Mouse (Mus musculus): ENCODE results near the gene Rab5a. TPM values are rescaled to one million over a fixed set of nuclear protein-coding genes. Genes with fewer than 3 reads are reported as not detected.
"Not testable (repeated sequence)": the region's sequence is repeated elsewhere in the genome, so short reads cannot be mapped to it uniquely, and the experiment has no call there.

Gene Rab5a
- polyA plus RNA-seq, 1 experiment: 3.4 TPM

DNA sequence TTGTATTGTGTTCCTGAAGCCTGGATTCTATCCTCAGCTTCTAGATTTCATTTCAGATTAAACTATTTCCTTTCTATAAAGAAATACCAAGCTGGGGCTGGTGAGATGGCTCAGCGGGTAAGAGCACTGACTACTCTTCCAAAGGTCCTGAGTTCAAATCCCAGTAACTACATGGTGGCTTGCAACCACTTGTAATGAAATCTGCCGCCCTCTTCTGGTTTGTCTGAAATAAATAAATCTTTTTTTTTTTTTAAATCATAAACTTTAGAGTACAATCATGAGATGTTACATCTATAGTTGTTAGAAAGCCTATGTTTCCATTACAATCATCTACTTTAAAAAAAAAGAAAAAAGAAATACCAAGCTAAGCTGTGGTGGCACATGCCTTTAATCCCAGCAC is 23.9 kb downstream of the Rab5a start:
- Histone ChIP-seq H3K36me3 (ENCODE audit: control insufficient read depth, insufficient read depth, low read length) (peaks cover 16% of the 10 kb centered on the region), H3K27me3 (ENCODE audit: control insufficient read depth, insufficient read depth, low read length) (no peaks in the 10 kb centered on the region), H3K27ac (ENCODE audit: insufficient read depth, low read length) (no peak overlapping the region), H3K4me3 (ENCODE audit: extremely low read depth, insufficient read depth, insufficient read length) (no peak overlapping the region), H3K4me1 (ENCODE audit: control insufficient read depth, insufficient read depth, insufficient read length) (no peaks in the 10 kb centered on the region)
- DNase-seq (ENCODE audit: low read depth in 1 of 2, low spot score in 2 of 2): no peak
- TF ChIP-seq POLR2A (IDR thresholded peaks at IDR 0.05; ENCODE audit: low read depth, low read length) (no peak), CTCF (IDR thresholded peaks at IDR 0.05; ENCODE audit: extremely low read depth, insufficient read depth, insufficient read length, insufficient replicate concordance) (no peak)
- 96% methylated on average over 2 of the region's 2 CpGs for WGBS

- no peak overlapping the region for H3K27ac ChIP-seq (ENCODE audit: insufficient read depth, low read length)
- no peak overlapping the region for H3K4me3 ChIP-seq (ENCODE audit: extremely low read depth, insufficient read depth, insufficient read length)
- DNase-seq (ENCODE audit: low read depth in 1 of 2, low spot score in 2 of 2): no peak
- H3K27me3 ChIP-seq (ENCODE audit: control insufficient read depth, insufficient read depth, low read length): no peaks in the 10 kb centered on the region
- H3K36me3 ChIP-seq (ENCODE audit: control insufficient read depth, insufficient read depth, low read length): peaks cover 1% of the 10 kb centered on the region; the same call in 1 of the 2 replicates
- no peak for TF ChIP-seq POLR2A (IDR thresholded peaks at IDR 0.05; ENCODE audit: low read depth, low read length)
- 91% methylated on average over 2 of the region's 2 CpGs for WGBS
- H3K4me1 ChIP-seq (ENCODE audit: control insufficient read depth, insufficient read depth, insufficient read length): no peaks in the 10 kb centered on the region
These were observed 33.4 kb downstream of the Rab5a start for GRCm38 (mm10) chr17:53512311-53512951.

GRCm38 (mm10) chr17:53519364-53519763 is 40.3 kb downstream of the Rab5a start:
- H3K4me3 ChIP-seq (ENCODE audit: extremely low read depth, insufficient read depth, insufficient read length): no peak overlapping the region
- no peak for TF ChIP-seq POLR2A (IDR thresholded peaks at IDR 0.05; ENCODE audit: low read depth, low read length)
- TF ChIP-seq CTCF (IDR thresholded peaks at IDR 0.05; ENCODE audit: extremely low read depth, insufficient read depth, insufficient read length, insufficient replicate concordance): no peak
- no peaks in the 10 kb centered on the region for H3K4me1 ChIP-seq (ENCODE audit: control insufficient read depth, insufficient read depth, insufficient read length)
- no peaks in the 10 kb centered on the region for H3K27me3 ChIP-seq (ENCODE audit: control insufficient read depth, insufficient read depth, low read length)
- H3K27ac ChIP-seq (ENCODE audit: insufficient read depth, low read length): no peak overlapping the region
- no peaks in the 10 kb centered on the region; the same call in 1 of the 2 replicates for H3K36me3 ChIP-seq (ENCODE audit: control insufficient read depth, insufficient read depth, low read length)
- no peak for DNase-seq (ENCODE audit: low read depth in 1 of 2, low spot score in 2 of 2)

- H3K4me3 ChIP-seq (ENCODE audit: extremely low read depth, insufficient read depth, insufficient read length): no peak overlapping the region
- no peaks in the 10 kb centered on the region for H3K4me1 ChIP-seq (ENCODE audit: control insufficient read depth, insufficient read depth, insufficient read length)
- no peaks in the 10 kb centered on the region for H3K27me3 ChIP-seq (ENCODE audit: control insufficient read depth, insufficient read depth, low read length)
- no peaks in the 10 kb centered on the region for H3K36me3 ChIP-seq (ENCODE audit: control insufficient read depth, insufficient read depth, low read length)
- DNase-seq (ENCODE audit: low read depth in 1 of 2, low spot score in 2 of 2): no peak
- TF ChIP-seq CTCF (IDR thresholded peaks at IDR 0.05; ENCODE audit: extremely low read depth, insufficient read depth, insufficient read length, insufficient replicate concordance): no peak
- H3K27ac ChIP-seq (ENCODE audit: insufficient read depth, low read length): no peak overlapping the region
These were observed 41.5 kb downstream of the Rab5a start for GRCm38 (mm10) chr17:53520509-53520908.

DNA sequence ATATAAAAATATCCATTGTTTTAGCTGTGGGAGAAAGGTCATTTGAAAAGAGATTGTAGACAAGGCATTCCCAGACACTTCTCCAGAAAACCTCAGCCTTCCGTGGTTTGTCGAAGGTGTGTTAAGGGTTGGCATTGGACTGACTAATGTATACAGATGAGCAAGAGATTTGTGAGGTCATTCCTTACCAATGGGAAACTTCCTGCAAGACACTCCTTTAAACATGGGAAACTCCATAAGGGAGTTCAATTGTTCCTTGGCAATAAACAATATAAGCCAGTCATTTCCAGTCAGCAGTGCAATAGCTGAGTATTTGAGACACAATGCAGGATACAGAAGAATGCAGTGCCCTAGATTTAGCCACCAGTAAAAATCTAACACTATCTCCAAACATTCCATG is 49.0 kb downstream of the Rab5a start:
- WGBS: 89% methylated on average over 2 of the region's 2 CpGs
- no peaks in the 10 kb centered on the region for H3K4me1 ChIP-seq (ENCODE audit: control insufficient read depth, insufficient read depth, insufficient read length)

DNA sequence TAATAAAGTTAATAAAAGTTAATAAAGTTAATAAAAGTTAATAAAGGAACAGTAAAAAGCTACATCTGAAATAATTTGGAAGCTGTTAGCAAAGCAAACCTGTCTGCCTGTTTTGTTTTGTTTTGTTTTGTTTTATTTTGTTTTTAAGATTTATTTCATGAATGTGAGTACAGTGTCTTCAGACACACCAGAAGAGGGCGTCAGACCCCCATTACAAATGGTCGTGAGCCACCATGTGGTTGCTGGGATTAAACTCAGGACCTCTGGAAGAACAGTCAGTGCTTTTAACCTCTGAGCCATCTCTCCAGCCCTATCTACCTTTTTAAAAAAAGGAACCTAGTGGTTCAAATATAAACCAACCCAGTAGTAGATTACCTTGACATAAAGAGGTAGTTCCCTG is 52.1 kb downstream of the Rab5a start:
- Histone ChIP-seq H3K36me3 (ENCODE audit: control insufficient read depth, insufficient read depth, low read length) (no peaks in the 10 kb centered on the region), H3K4me3 (ENCODE audit: extremely low read depth, insufficient read depth, insufficient read length) (no peak overlapping the region), H3K27ac (ENCODE audit: insufficient read depth, low read length) (no peak overlapping the region), H3K4me1 (ENCODE audit: control insufficient read depth, insufficient read depth, insufficient read length) (no peaks in the 10 kb centered on the region), H3K27me3 (ENCODE audit: control insufficient read depth, insufficient read depth, low read length) (no peaks in the 10 kb centered on the region)
- whole genome bisulfite sequencing: 47% methylated on average over 2 of the region's 2 CpGs
- DNase-seq (ENCODE audit: low read depth in 1 of 2, low spot score in 2 of 2): no peak
- TF ChIP-seq CTCF (IDR thresholded peaks at IDR 0.05; ENCODE audit: extremely low read depth, insufficient read depth, insufficient read length, insufficient replicate concordance) (no peak), POLR2A (IDR thresholded peaks at IDR 0.05; ENCODE audit: low read depth, low read length) (no peak)

More for the DNA sequence above, 49.0 kb downstream of the Rab5a start:
- Histone ChIP-seq H3K36me3 (ENCODE audit: control insufficient read depth, insufficient read depth, low read length) (no peaks in the 10 kb centered on the region), H3K27me3 (ENCODE audit: control insufficient read depth, insufficient read depth, low read length) (no peaks in the 10 kb centered on the region), H3K27ac (ENCODE audit: insufficient read depth, low read length) (no peak overlapping the region), H3K4me3 (ENCODE audit: extremely low read depth, insufficient read depth, insufficient read length) (no peak overlapping the region)
- TF ChIP-seq POLR2A (IDR thresholded peaks at IDR 0.05; ENCODE audit: low read depth, low read length): no peak
- no peak for TF ChIP-seq CTCF (IDR thresholded peaks at IDR 0.05; ENCODE audit: extremely low read depth, insufficient read depth, insufficient read length, insufficient replicate concordance)
- no peak for DNase-seq (ENCODE audit: low read depth in 1 of 2, low spot score in 2 of 2)

- H3K4me1 ChIP-seq (ENCODE audit: control insufficient read depth, insufficient read depth, insufficient read length): no peaks in the 10 kb centered on the region
- TF ChIP-seq CTCF (IDR thresholded peaks at IDR 0.05; ENCODE audit: extremely low read depth, insufficient read depth, insufficient read length, insufficient replicate concordance) (no peak), POLR2A (IDR thresholded peaks at IDR 0.05; ENCODE audit: low read depth, low read length) (no peak)
- WGBS: 47% methylated on average over 2 of the region's 2 CpGs
- no peak overlapping the region for H3K4me3 ChIP-seq (ENCODE audit: extremely low read depth, insufficient read depth, insufficient read length)
- no peak for DNase-seq (ENCODE audit: low read depth in 1 of 2, low spot score in 2 of 2)
- H3K27ac ChIP-seq (ENCODE audit: insufficient read depth, low read length): no peak overlapping the region
- H3K36me3 ChIP-seq (ENCODE audit: control insufficient read depth, insufficient read depth, low read length): no peaks in the 10 kb centered on the region
- no peaks in the 10 kb centered on the region for H3K27me3 ChIP-seq (ENCODE audit: control insufficient read depth, insufficient read depth, low read length)
These were observed 53.4 kb downstream of the Rab5a start for GRCm38 (mm10) chr17:53532425-53532824.

DNA sequence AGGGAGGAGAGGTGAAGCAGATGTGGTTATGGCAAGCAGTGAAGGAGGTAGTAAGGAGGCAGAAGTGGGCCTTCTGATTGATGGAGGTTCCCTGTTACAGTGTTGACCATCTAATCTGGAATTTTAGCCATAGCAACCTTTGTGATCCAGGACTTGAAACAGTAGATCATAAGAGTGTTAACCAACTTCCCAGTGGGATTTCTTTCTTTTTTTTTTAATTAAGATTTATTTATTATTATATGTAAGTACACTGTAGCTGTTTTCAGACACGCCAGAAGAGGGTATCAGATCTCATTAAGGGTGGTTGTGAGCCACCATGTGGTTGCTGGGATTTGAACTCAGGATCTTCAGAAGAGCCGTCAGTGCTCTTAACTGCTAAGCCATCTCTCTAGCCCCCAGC is 60.3 kb downstream of the Rab5a start, which contains the start of gene Pp2d1:
TSS of gene Pp2d1 (minus strand) at position 101 of the 400 bp plus-strand sequence.
- 90% methylated on average over 2 of the region's 2 CpGs for WGBS

More for the DNA sequence above, 60.3 kb downstream of the Rab5a start, which contains the start of gene Pp2d1:
- not testable (repeated sequence) for H3K27me3 ChIP-seq (ENCODE audit: control insufficient read depth, insufficient read depth, low read length); H3K4me3 ChIP-seq (ENCODE audit: extremely low read depth, insufficient read depth, insufficient read length); H3K36me3 ChIP-seq (ENCODE audit: control insufficient read depth, insufficient read depth, low read length); DNase-seq (ENCODE audit: low read depth in 1 of 2, low spot score in 2 of 2); H3K4me1 ChIP-seq (ENCODE audit: control insufficient read depth, insufficient read depth, insufficient read length); H3K27ac ChIP-seq (ENCODE audit: insufficient read depth, low read length)

All from spleen, adult 2 months (tissue).